Mouse (Mus musculus) adrenal gland, adult 18-20 months (tissue): ENCODE measurements at regions not wholly inside any gene's neighbourhood (a gene's known extent, or its start where the extent isn't known, plus 50 kb on each side); places are given as distances from the start of the nearest gene placed in this dataset.

Experiments used
- DNase-seq, 2 experiments: peaks; one replicate each; pipeline ENCODE4 v3.0.0; 2021 to 2022; ENCODE audit warnings: low spot score in 2 of 2

- no peak for DNase-seq
These were observed 1122.1 kb downstream of the Adgrl3 start for GRCm38 (mm10) chr5:82142063-82142462.
